Mouse (Mus musculus): ENCODE measurements around the gene Prss27.

DNA sequence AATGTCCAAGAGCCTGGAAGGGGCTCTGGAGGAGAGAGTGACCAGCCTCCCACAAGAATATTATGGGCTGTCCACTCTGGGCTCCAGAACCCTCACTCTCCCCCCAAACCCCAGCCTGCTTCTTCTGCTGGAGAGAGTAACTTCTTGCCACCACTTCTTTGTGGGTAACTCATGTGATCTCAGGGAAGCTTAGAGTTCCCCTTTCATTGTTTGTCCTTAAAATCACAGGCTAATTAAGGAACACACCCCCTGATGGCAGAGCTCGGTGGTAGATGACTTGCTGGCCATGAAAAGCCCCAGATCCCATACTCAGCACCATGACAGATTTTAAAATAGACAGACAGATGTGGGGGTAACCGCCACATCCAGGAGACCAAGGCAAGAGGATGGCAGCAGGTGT is 31.0 kb upstream of the Prss27 start:
- no peak for TF ChIP-seq POLR2A (IDR thresholded peaks at IDR 0.05; ENCODE audit: insufficient read depth, low read depth, low read length)
- TF ChIP-seq CTCF (IDR thresholded peaks at IDR 0.05) = no peak

Data from heart, adult 2 months (tissue).